In the genomic region with DNA sequence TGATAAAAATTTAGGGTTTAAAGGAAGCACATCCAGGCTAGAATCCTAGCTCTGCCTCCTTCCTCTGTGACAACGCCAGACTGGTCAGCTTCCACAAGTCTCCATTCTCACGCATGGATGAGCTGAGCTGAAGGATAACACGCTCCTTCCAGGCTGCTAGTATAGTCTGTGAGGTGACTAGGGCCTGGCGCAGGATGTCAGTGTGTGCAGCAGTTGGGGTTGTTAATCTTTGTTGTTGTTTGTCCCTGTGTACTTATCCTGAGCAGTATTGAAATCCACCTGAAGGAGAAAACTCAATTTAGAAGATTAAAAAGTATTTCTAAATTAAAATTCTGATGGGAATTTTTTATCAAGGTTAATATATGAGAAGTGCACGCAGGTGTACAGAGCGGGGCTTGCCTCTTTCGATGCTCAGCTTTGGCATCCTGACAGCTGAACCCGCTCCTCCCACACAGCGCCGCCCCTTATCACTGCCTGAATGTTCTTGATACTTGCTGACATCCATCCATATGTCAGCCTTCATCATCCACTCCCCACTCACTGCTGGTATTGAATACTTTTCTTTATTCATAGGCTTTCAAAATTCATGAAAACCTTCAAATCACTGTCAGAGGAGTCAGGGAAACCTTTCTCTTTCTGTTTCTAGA, we compare ENCODE assay signal across 12 mouse cellular contexts.
DNase-seq lines count a peak whose midpoint lies in the region; ATAC-seq lines count a peak whose summit lies in the region.
"Had no signal": no experiment of that assay in that cellular context is flagged by ENCODE, and none has a peak within 500 bp of the region (broad histone marks: within the 10 kb centered on the region; RNA-seq: fewer than 3 reads in every experiment).

No protein-coding gene starts in this region.

- no peaks in the 10 kb centered on the region for H3K9me3 ChIP-seq in kidney, embryonic 14.5 days (ENCODE audit: control insufficient read depth, low read length)
- no peaks in the 10 kb centered on the region for H3K9me3 ChIP-seq in forebrain, embryonic 12.5 days
- H3K9me3 ChIP-seq in hindbrain, embryonic 13.5 days: no peaks in the 10 kb centered on the region
- H3K9me3 ChIP-seq in midbrain, embryonic 12.5 days: no peaks in the 10 kb centered on the region
- H3K9me3 ChIP-seq: heart, embryonic 15.5 days had no signal

- 0 out of 2 replicates have a peak, but pooled peaks have one; percentile 66 for ATAC-seq in kidney, embryonic 14.5 days (ENCODE audit: low FRiP score, low TSS enrichment)
- ATAC-seq in forebrain, embryonic 12.5 days (ENCODE audit: low FRiP score): peak; percentile 69; the same call in 1 of the 2 replicates
- peak; percentile 76; the same call in 1 of the 2 replicates for ATAC-seq in hindbrain, embryonic 13.5 days (ENCODE audit: low FRiP score)
- peak; percentile 56 for ATAC-seq in midbrain, embryonic 12.5 days (ENCODE audit: low FRiP score, low read depth)
- ATAC-seq: intestine, postnatal 0 days had no signal

- no peaks in the 10 kb centered on the region for H3K27me3 ChIP-seq in kidney, embryonic 14.5 days (ENCODE audit: control insufficient read depth, insufficient read depth, low read length)
- H3K27me3 ChIP-seq in forebrain, embryonic 12.5 days: no peaks in the 10 kb centered on the region
- no peaks in the 10 kb centered on the region for H3K27me3 ChIP-seq in hindbrain, embryonic 13.5 days
- H3K27me3 ChIP-seq in midbrain, embryonic 12.5 days: no peaks in the 10 kb centered on the region
- H3K27me3 ChIP-seq: heart, embryonic 15.5 days had no signal

- no peak for DNase-seq in kidney, adult 9 months
- no peak for DNase-seq in ovary, postnatal 36 days (ENCODE audit: low spot score)
- DNase-seq in kidney, postnatal 25 days: no peak
- no peak for DNase-seq in gastrocnemius, postnatal 25 days
- DNase-seq: lung, postnatal 10 days had no signal

- no peak overlapping the region for H3K27ac ChIP-seq in kidney, embryonic 14.5 days (ENCODE audit: low read depth, low read length)
- 0 out of 2 replicates have a peak overlapping the region, but pooled peaks have one; percentile 21 for H3K27ac ChIP-seq in forebrain, embryonic 12.5 days
- H3K27ac ChIP-seq in hindbrain, embryonic 13.5 days: no peak overlapping the region
- H3K27ac ChIP-seq in midbrain, embryonic 12.5 days (replicated peaks): peak overlapping the region; percentile 49; the same call in 1 of the 2 replicates
- H3K27ac ChIP-seq: heart, embryonic 15.5 days; left cerebral cortex, adult 2 months had no signal

- H3K4me3 ChIP-seq in kidney, embryonic 14.5 days (ENCODE audit: low read length): no peak overlapping the region
- H3K4me3 ChIP-seq in forebrain, embryonic 12.5 days (replicated peaks): no peak overlapping the region
- H3K4me3 ChIP-seq in hindbrain, embryonic 13.5 days: no peak overlapping the region
- H3K4me3 ChIP-seq in midbrain, embryonic 12.5 days: no peak overlapping the region
- H3K4me3 ChIP-seq: heart, embryonic 15.5 days; left cerebral cortex, adult 2 months had no signal

- no peak overlapping the region for H3K9ac ChIP-seq in kidney, embryonic 14.5 days (ENCODE audit: low read depth, low read length)
- no peak overlapping the region for H3K9ac ChIP-seq in forebrain, embryonic 12.5 days
- H3K9ac ChIP-seq in hindbrain, embryonic 13.5 days: no peak overlapping the region
- H3K9ac ChIP-seq in midbrain, embryonic 12.5 days (replicated peaks): no peak overlapping the region
- H3K9ac ChIP-seq: heart, embryonic 15.5 days had no signal

- no peak overlapping the region for H3K4me2 ChIP-seq in kidney, embryonic 14.5 days (replicated peaks; ENCODE audit: low read depth, low read length)
- H3K4me2 ChIP-seq in forebrain, embryonic 12.5 days: no peak overlapping the region
- H3K4me2 ChIP-seq in hindbrain, embryonic 13.5 days: no peak overlapping the region
- H3K4me2 ChIP-seq in midbrain, embryonic 12.5 days (replicated peaks): no peak overlapping the region
- H3K4me2 ChIP-seq: heart, embryonic 15.5 days had no signal

- H3K4me1 ChIP-seq in kidney, embryonic 14.5 days (ENCODE audit: control insufficient read depth, insufficient read depth, low read length): no peaks in the 10 kb centered on the region
- 0 out of 2 replicates have a peak, but pooled peaks cover 5% of the 10 kb centered on the region for H3K4me1 ChIP-seq in forebrain, embryonic 12.5 days
- H3K4me1 ChIP-seq in hindbrain, embryonic 13.5 days (replicated peaks): peaks cover 9% of the 10 kb centered on the region; the same call in 1 of the 2 replicates
- H3K4me1 ChIP-seq in midbrain, embryonic 12.5 days: peaks cover 11% of the 10 kb centered on the region
- H3K4me1 ChIP-seq: heart, embryonic 15.5 days had no signal

- 66% methylated on average over 10 of the region's 10 CpGs for WGBS in kidney, embryonic 14.5 days
- WGBS in forebrain, embryonic 12.5 days: 71% methylated on average over 10 of the region's 10 CpGs
- 61% methylated on average over 10 of the region's 10 CpGs for WGBS in hindbrain, embryonic 13.5 days
- WGBS in midbrain, embryonic 12.5 days: 62% methylated on average over 10 of the region's 10 CpGs

- no peaks in the 10 kb centered on the region for H3K36me3 ChIP-seq in kidney, embryonic 14.5 days (ENCODE audit: control insufficient read depth, insufficient read depth, low read length)
- H3K36me3 ChIP-seq in forebrain, embryonic 12.5 days (replicated peaks): no peaks in the 10 kb centered on the region
- no peaks in the 10 kb centered on the region for H3K36me3 ChIP-seq in hindbrain, embryonic 13.5 days
- no peaks in the 10 kb centered on the region for H3K36me3 ChIP-seq in midbrain, embryonic 12.5 days
- H3K36me3 ChIP-seq: heart, embryonic 15.5 days had no signal

Comparison
In these comparisons a context has a peak if more than half of its experiments do, and no peak if none do; other contexts are left out.
1. H3K27ac ChIP-seq: peak in forebrain, embryonic 12.5 days (single experiment) and midbrain, embryonic 12.5 days (single experiment); none in kidney, embryonic 14.5 days (single experiment) and hindbrain, embryonic 13.5 days (single experiment).
2. Peak in every context shown above with its lines, with median percentiles within 50 percentile points of each other: ATAC-seq.